Mouse (Mus musculus): ENCODE data around the gene Usp35.

Usp35 gene

DNA sequence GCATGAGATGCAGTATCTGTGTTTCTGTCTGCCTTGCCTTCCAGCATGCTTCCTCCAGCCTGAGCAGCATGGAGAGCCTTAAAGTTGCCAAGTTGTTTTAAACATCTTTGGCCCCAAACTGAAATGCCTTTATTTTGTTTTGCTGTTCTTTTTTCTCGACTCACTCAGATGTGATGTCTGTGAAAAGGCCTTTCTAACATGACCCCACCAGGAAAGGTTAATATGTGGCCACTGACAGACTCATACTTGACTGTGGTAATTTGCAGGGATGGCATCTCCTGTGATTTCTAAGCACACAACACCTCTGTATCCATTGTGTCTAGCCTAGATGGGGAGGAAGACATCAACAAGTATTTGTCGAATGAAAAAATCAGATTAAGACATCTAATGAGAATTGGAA lies 34.8 kb downstream of the Usp35 start:
- ATAC-seq (ENCODE audit: insufficient number of reproducible peaks, low FRiP score, low TSS enrichment): no peak

DNA sequence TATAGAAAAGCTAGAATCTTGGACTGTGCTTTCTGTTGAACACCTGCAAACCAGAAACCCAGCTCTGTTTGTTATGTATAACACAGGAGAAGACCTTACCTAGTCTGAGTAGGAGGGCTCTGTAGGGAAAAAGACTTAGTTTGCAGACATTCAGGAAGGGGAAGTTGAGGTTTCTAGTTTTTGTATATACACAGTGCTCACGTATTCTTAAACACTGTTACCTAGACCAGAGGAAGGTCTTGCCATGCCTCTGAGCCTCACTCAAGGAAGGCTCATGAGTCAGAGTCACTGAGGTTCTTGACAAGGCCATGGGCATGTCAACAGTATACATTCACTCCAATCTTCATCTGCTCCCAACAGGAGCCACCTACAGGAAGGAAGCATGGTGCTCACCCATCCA lies 60.8 kb downstream of the Usp35 start:
- no peak for ATAC-seq (ENCODE audit: insufficient number of reproducible peaks, low FRiP score, low TSS enrichment)

DNA sequence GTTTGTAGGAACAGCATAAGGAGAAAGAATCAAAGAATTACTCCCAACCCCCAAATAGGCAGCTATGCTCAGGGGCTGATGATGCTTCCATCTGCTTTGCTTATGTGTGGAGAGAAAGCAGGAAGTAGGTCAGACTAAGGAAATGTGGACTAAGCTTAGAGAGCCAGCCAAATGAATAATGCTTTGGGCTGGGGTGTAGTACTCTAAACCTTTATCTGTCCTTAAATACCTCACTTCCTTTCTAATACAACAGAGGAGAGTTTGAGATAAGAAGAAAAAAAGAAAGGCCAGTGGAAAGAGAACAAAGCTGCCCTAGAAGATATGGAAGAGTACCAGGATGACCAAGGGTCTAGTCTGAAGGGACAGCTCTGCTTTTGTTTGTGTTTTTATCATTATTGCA lies 61.5 kb downstream of the Usp35 start:
- ATAC-seq (ENCODE audit: insufficient number of reproducible peaks, low FRiP score, low TSS enrichment): no peak

DNA sequence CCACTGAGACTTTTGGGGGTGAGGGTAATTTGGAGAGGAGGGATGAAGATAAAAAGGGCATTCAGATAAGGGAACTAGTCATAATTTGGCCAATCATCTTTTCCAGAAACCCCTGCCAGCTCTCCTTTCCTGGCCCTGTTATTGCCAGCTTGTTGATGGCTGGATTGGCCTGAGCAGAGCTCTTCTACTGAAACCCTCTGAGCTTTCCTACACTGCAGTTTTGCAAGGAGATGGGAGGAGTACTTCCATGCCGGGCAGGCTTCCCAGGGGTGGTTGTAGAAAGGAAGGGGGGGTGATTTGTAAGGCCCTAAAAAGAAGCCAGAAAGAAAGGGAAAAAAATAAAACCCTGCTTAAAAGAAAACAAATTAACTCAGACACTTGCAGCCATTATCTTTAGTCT lies 69.3 kb downstream of the Usp35 start:
- no peak; the same call in 1 of the 2 replicates for ATAC-seq (ENCODE audit: insufficient number of reproducible peaks, low FRiP score, low TSS enrichment)
